Mouse (Mus musculus) ZHBTc4 (cell line): ENCODE results near the gene Fscn2.
"Not testable (repeated sequence)": the region's sequence is repeated elsewhere in the genome, so short reads cannot be mapped to it uniquely, and the experiment has no call there.

Experiments
- DNase-seq: peaks from one replicate; pipeline ENCODE4 v3.0.0-alpha.2; 2011; ENCODE audit warnings: low read depth, low spot score

Gene Fscn2

DNA sequence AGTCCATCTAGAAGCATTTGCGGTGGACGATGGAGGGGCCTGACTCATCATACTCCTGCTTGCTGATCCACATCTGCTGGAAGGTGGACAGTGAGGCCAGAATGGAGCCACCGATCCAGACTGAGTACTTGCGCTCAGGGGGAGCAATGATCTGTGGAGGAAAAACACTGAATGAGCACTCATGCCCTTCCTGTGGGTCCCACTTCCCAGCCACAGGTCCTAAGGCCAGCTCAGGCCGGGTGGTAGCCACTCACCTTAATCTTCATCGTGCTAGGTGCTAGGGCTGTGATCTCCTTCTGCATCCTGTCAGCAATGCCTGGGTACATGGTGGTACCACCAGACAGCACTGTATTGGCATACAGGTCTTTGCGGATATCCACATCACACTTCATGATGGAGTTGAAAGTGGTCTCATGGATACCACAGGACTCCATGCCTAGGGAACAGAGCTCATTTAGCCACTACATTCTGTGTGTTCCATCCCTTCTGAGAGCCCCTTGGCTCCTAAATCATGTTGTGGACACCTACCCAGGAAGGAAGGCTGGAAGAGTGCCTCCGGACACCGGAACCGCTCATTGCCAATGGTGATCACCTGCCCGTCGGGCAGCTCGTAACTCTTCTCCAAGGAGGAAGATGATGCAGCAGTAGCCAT lies 14.8 kb upstream of the Fscn2 start:
- not testable (repeated sequence) for DNase-seq

- peak; percentile 50 for DNase-seq
These were observed 14.0 kb upstream of the Fscn2 start for GRCm38 (mm10) chr11:120347301-120347700.

- DNase-seq = peak; percentile 88
These were observed 13.3 kb upstream of the Fscn2 start, which contains the start of gene Actg1 for GRCm38 (mm10) chr11:120347791-120348683. TSS of gene Actg1 (minus strand) at chr11:120348542.

DNA sequence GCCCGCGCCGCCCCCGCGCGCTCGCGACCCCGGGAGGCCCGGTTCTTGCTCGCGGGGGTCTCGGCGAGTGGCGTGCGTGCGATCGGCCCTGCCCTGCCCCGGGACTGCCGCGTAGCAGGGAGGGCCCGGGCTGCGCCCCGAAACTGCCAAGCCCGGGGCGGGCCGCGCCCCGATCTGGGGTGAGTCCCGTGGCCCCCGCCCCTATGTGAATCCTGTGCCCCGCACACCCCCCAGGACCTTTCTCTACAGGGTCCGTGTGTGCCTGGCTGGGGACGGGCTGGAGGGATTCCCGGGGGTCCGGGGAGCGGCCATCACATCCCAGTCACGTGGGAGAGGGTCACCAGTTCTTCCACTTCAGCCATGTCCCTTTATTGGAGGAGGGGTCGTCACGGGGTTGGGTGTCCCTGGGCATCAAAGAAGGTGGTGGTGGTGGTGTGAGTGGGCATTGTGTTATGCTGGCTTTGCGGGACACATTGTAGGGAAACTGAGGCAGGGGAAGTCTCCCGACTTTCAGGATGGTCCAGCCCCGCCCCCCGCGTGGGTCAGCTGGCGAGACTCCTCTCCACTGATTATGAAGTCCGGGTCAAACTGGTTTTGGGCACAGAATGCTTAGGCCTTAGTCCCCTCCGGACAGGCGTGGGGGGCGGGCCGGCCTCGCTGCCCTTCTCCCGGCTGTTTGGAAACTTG lies 12.5 kb upstream of the Fscn2 start:
- DNase-seq = peak; percentile 66

DNA sequence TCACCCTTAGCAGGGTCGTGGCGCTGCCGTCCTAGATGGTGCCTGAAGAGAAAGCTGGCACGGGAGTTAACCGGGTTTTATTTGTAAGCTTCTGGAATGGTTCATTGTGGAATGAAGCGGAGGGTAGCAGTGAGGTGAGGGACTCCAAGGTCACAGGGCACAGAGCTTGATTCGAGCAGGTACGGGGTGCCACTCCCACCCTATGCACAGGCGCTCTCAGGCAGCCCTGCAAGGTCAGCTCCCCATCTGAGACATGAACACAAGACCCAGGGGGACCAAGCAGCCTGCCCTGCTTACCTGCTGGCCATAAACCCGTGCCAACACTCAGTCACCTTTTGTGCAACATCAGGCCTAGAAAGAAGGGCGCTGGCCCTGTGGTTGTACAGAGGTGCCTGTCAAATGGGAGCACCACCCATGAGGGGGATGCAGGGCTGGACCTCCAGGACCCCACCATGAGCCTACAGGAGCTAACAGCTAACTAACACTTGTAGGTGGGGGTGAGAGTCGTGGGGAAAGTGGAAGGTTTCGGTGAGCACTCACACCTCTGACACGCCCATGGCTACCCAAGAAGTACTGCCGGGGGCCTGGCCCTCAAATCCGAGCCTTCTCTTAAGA lies 11.9 kb upstream of the Fscn2 start:
- DNase-seq = peak; percentile 63

GRCm38 (mm10) chr11:120349986-120350702 lies 11.2 kb upstream of the Fscn2 start:
- peak; percentile 97 for DNase-seq

GRCm38 (mm10) chr11:120350711-120351110 lies 10.6 kb upstream of the Fscn2 start:
- peak; percentile 72 for DNase-seq

DNA sequence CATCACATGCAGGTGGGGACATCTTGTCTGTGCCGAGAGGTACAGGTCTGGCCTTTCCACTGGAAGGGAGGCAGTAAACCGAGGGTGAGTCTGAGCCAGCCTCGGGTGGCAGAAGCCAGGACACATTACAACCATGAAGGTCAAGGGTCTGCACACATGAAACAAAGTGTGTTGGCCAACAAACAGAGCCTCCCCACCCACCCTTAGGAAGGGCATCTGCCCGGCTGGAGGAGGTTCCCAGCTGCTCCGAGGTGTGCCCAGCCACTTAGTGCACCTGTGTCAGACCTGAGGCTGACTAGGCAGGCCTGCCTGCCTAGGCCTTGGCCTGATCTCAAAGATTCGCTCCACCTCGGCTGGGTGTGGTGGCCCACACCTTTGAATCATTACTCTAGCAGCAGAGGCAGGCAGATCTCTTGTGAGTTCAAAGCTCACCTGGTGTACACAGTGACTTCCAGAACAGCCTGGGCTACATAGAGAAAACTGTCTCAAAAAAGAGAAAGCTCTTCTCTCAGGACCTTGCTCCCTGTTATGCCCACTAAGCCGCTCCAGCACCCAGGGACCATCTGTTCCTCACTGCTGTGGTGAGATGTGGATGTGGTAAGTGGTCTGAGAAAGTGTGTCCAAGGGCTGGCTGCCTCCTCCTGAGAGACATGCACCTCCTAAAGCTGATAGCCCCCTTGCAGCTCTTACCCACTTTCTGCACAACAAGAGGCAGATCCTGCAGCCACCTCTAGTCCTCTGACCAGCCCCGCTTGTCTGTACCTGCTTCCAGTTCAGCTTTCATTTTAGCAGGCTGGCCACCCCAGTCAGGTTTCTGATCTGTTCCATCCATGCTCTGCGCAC lies 9.9 kb upstream of the Fscn2 start:
- peak; percentile 24 for DNase-seq

DNA sequence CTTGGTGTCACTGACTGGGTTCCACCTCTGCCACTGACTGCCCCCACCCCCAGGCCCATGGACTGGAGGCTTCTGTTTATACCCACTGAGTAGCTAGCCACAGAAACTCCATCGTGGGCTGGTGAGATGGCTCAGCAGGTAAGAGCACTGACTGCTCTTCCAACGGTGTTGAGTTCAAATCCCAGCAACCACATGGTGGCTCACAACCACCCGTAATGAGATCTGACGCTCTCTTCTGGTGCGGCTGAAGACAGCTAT lies 9.3 kb upstream of the Fscn2 start:
- DNase-seq = not testable (repeated sequence)

GRCm38 (mm10) chr11:120352571-120353290 lies 8.6 kb upstream of the Fscn2 start:
- DNase-seq = no peak

GRCm38 (mm10) chr11:120353500-120354303 lies 7.6 kb upstream of the Fscn2 start:
- peak; percentile 58 for DNase-seq

GRCm38 (mm10) chr11:120354304-120355276 lies 6.7 kb upstream of the Fscn2 start:
- DNase-seq = no peak

- DNase-seq = no peak
These were observed 5.9 kb upstream of the Fscn2 start for GRCm38 (mm10) chr11:120355277-120356039.

DNA sequence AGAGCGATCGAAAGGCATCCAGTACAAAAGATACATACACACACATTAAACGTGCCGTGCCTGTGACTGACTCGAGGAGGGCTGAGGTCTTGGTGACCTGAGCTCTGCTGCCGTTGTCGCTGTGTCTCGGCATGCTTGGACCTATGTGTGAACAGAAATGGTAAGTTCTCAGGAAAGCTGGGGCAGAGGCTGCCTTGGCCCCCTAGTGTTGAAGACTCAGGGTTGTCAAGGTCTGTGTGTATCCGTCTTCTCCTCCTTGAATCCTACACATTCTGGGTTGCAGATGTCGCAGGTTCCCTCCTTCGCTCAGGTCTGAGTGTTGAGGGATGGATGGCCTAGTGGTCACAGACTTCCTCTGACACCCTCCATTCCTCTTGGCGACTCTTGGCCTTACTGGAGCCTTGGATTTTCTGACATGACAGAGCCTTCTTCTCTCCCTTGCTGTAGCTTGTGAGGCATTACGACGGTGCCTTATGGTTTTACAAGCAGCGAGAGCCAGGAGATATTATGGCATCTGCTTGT lies 5.0 kb upstream of the Fscn2 start:
- DNase-seq = peak; percentile 56

DNA sequence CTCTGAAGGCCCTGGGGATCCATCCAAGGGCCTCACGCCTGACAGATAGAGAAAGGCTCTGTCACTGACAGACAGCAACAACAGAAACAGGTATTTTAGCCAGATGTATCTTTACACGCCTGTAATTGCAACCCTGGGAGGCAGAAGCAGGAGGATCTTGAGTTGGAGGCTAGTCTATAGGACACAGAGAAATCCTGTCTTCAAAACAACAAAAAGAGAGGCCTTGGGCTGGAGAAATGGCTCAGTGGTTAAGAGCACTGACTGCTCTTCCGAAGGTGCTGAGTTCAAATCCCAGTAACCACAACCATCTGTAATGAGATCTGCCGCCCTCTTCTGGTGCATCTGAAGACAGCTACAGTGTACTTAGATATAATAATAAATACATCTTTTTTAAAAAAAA lies 4.4 kb upstream of the Fscn2 start:
- DNase-seq = no peak

- no peak for DNase-seq
These were observed 3.4 kb upstream of the Fscn2 start for GRCm38 (mm10) chr11:120357791-120358401.
